Mouse (Mus musculus) thymus, postnatal 14 days (tissue): ENCODE results near the gene Hc.

Experiments
- DNase-seq: peaks from one replicate; pipeline ENCODE4 v3.0.0; 2021

Gene Hc

GRCm38 (mm10) chr2:35048851-35049250 is 12.4 kb downstream of the Hc start:
- peak; percentile 58 for DNase-seq

GRCm38 (mm10) chr2:35044956-35045355 is 16.3 kb downstream of the Hc start:
- peak; percentile 49 for DNase-seq

GRCm38 (mm10) chr2:35038580-35039375 is 22.5 kb downstream of the Hc start:
- DNase-seq: no peak

GRCm38 (mm10) chr2:35024646-35025154 is 36.5 kb downstream of the Hc start:
- no peak for DNase-seq

- DNase-seq: no peak
Observed at GRCm38 (mm10) chr2:35021806-35022205, 39.4 kb downstream of the Hc start.

- no peak for DNase-seq
Observed at GRCm38 (mm10) chr2:35015861-35016260, 45.4 kb downstream of the Hc start.

GRCm38 (mm10) chr2:35011649-35012048 is 49.6 kb downstream of the Hc start:
- DNase-seq: peak; percentile 9

GRCm38 (mm10) chr2:34998956-34999355 is 62.3 kb downstream of the Hc start:
- DNase-seq: no peak

- DNase-seq: no peak
Observed at GRCm38 (mm10) chr2:34996506-34996905, 64.7 kb downstream of the Hc start.

GRCm38 (mm10) chr2:34993696-34994356 is 67.4 kb downstream of the Hc start:
- no peak for DNase-seq

GRCm38 (mm10) chr2:34992729-34993695 is 68.2 kb downstream of the Hc start:
- DNase-seq: no peak

- DNase-seq: no peak
Observed at GRCm38 (mm10) chr2:34991966-34992365, 69.3 kb downstream of the Hc start.

- no peak for DNase-seq
Observed at GRCm38 (mm10) chr2:34989749-34990148, 71.5 kb downstream of the Hc start.

GRCm38 (mm10) chr2:34987595-34987994 is 73.6 kb downstream of the Hc start:
- DNase-seq: no peak

- DNase-seq: no peak
Observed at GRCm38 (mm10) chr2:34984885-34985284, 76.4 kb downstream of the Hc start.

- DNase-seq: no peak
Observed at GRCm38 (mm10) chr2:34982906-34983698, 78.1 kb downstream of the Hc start.

- DNase-seq: peak; percentile 36
Observed at GRCm38 (mm10) chr2:34982096-34982724, 79.0 kb downstream of the Hc start.

- DNase-seq: no peak
Observed at GRCm38 (mm10) chr2:34979459-34980011, 81.7 kb downstream of the Hc start.

GRCm38 (mm10) chr2:34978226-34978625 is 83.0 kb downstream of the Hc start:
- no peak for DNase-seq

- DNase-seq: peak; percentile 32
Observed at GRCm38 (mm10) chr2:34976945-34977658, 84.1 kb downstream of the Hc start.

- peak; percentile 61 for DNase-seq
Observed at GRCm38 (mm10) chr2:34976447-34976846, 84.8 kb downstream of the Hc start.
